Mouse (Mus musculus): Measurements from ENCODE around the gene Prpf6. TPM values are rescaled to one million over a fixed set of nuclear protein-coding genes. Genes with fewer than 3 reads are reported as not detected.

Prpf6 gene
- total and polyA plus RNA-seq, 3 experiments, result 58.7 to 69.4 TPM; not detected in 1

- TF ChIP-seq NRF1 (IDR thresholded peaks at IDR 0.05; ENCODE audit: insufficient read depth, low read depth, low read length, poor library complexity, severe bottlenecking) (no peak), MAZ (IDR thresholded peaks at IDR 0.05; ENCODE audit: low read depth, low read length) (no peak), EP300 (IDR thresholded peaks at IDR 0.05; ENCODE audit: low read depth in 1 of 2, low read length in 2 of 2) (no peak), USF2 (IDR thresholded peaks at IDR 0.05; ENCODE audit: borderline replicate concordance in 1 of 2, insufficient read depth in 1 of 2, low read depth in 1 of 2, low read length in 2 of 2) (no peak), POLR2AphosphoS5 (IDR thresholded peaks at IDR 0.05; ENCODE audit: borderline replicate concordance, low read depth, low read length) (no peak), UBTF (IDR thresholded peaks at IDR 0.05; ENCODE audit: borderline replicate concordance, insufficient read depth, low read depth, low read length) (no peak), RCOR1 (IDR thresholded peaks at IDR 0.05; ENCODE audit: low read depth, low read length) (peak; percentile 81), TBP (IDR thresholded peaks at IDR 0.05; ENCODE audit: low read depth, low read length) (no peak), MYB (IDR thresholded peaks at IDR 0.05; ENCODE audit: low read depth, low read length) (no peak), POLR2AphosphoS2 (IDR thresholded peaks at IDR 0.05; ENCODE audit: low read length) (no peak), KAT2A (conservative IDR thresholded peaks at IDR 0.05; ENCODE audit: low read depth, low read length) (no peak), HCFC1 (IDR thresholded peaks at IDR 0.05; ENCODE audit: low read depth, low read length) (no peak), CHD1 (IDR thresholded peaks at IDR 0.05; ENCODE audit: low read depth, low read length) (no peak), ZKSCAN1 (IDR thresholded peaks at IDR 0.05; ENCODE audit: low read depth, low read length) (no peak), CTCF (IDR thresholded peaks at IDR 0.05 in 2 of 3, conservative IDR thresholded peaks at IDR 0.05 in 1 of 3; ENCODE audit: control insufficient read depth in 1 of 3, insufficient read depth in 1 of 3, low read depth in 2 of 3, low read length in 3 of 3, poor library complexity in 1 of 3, severe bottlenecking in 1 of 3) (peak in 2 of 3 experiments; percentile 22 to 44; a peak in 4 of 6 replicates)
Observed at GRCm38 (mm10) chr2:181597378-181598061, 5.9 kb downstream of the Prpf6 start (continued).

- H3K9me3 ChIP-seq (replicated peaks; ENCODE audit: insufficient read depth, low read length), result no peaks in the 10 kb centered on the region
- TF ChIP-seq USF2 (IDR thresholded peaks at IDR 0.05; ENCODE audit: borderline replicate concordance in 1 of 2, insufficient read depth in 1 of 2, low read depth in 1 of 2, low read length in 2 of 2) (no peak), NRF1 (IDR thresholded peaks at IDR 0.05; ENCODE audit: insufficient read depth, low read depth, low read length, poor library complexity, severe bottlenecking) (peak; percentile 54), ZNF384 (IDR thresholded peaks at IDR 0.05; ENCODE audit: low read depth, low read length) (no peak), POLR2A (IDR thresholded peaks at IDR 0.05; ENCODE audit: control insufficient read depth in 1 of 2, insufficient read depth in 1 of 2, low read depth in 1 of 2, low read length in 2 of 2, poor library complexity in 1 of 2) (0 out of 4 replicates have a peak, but pooled peaks of 1 of the 2 experiments have one; percentile 38), HCFC1 (IDR thresholded peaks at IDR 0.05; ENCODE audit: low read depth, low read length) (peak; percentile 5; the same call in 1 of the 2 replicates), SIN3A (IDR thresholded peaks at IDR 0.05; ENCODE audit: low read length) (no peak), TAL1 (IDR thresholded peaks at IDR 0.05; ENCODE audit: low read length) (no peak), MXI1 (IDR thresholded peaks at IDR 0.05; ENCODE audit: low read depth, low read length) (0 out of 2 replicates have a peak, but pooled peaks have one; percentile 30)
- peaks cover 0 to 15% of the 10 kb centered on the region in 2 experiments; a peak in 2 of 4 replicates for H3K36me3 ChIP-seq (ENCODE audit: control insufficient read depth in 1 of 2, insufficient read depth in 2 of 2, low read length in 2 of 2)
- DNase-seq (ENCODE audit: low read depth, low spot score), result peak; percentile 59
- H3K4me3 ChIP-seq (ENCODE audit: control insufficient read depth in 1 of 2, insufficient read depth in 1 of 2, low read depth in 2 of 2, low read length in 2 of 2), result peak within 1 kb of the TSS; percentile 70 to 86
- H3K27ac ChIP-seq (ENCODE audit: control insufficient read depth, low read depth, low read length), result no peak within 1 kb of the TSS
- peaks cover 15% of the 10 kb centered on the region for H3K79me2 ChIP-seq (ENCODE audit: control insufficient read depth, insufficient read depth, low read length, poor library complexity)
- H3K9ac ChIP-seq (ENCODE audit: control insufficient read depth, low read depth, low read length, poor library complexity, severe bottlenecking), result peak within 1 kb of the TSS; percentile 70
- peaks cover 6 to 23% of the 10 kb centered on the region in 2 experiments for H3K4me1 ChIP-seq (ENCODE audit: control insufficient read depth in 1 of 2, insufficient read depth in 2 of 2, low read length in 2 of 2)
- H3K27me3 ChIP-seq (ENCODE audit: control insufficient read depth in 1 of 2, insufficient read depth in 2 of 2, low read length in 2 of 2), result no peaks in the 10 kb centered on the region
Observed at GRCm38 (mm10) chr2:181598454-181599351, 7.0 kb downstream of the Prpf6 start, which contains the start of gene Samd10. Gene Samd10 (minus strand): TSS chr2:181599212.
